Mouse (Mus musculus): ENCODE data around the gene Foxp1. TPM values are rescaled to one million over a fixed set of nuclear protein-coding genes. Genes with fewer than 3 reads are reported as not detected.

The Foxp1 gene
- polyA plus RNA-seq, 1 experiment from 2014 or later, result 45.3 TPM

DNA sequence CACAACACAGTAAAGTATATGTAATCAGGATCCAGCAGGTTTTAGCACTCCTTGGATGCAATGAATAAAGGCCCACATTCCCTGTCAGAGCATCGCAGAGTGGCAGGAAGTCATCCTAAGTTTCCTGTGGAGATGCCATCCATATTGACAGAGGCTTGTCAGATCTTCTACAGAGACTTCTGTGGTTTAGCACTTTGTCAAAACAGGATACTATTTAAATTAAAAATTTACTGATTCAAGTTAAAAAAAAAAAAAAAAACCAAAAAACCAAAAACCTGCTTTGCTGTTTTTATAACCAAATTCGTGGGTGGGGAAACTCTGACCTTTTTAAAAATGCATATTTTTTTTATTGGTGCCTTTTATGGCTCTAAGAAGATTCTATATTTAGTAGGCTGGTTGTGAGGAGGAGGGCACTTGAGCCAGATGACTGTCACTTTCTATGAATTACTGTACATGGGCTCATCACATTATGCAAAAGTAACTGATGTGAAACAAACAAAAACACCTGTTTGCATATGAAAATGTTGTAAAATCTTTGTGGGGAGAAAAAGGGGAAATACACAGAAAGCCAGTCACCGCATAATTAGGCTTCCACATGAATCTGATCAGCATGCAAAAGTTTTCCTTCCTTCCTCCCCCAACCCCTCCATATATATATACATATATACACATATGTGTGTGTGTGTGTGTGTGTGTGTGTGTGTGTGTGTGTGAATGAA is 472.1 kb downstream of the Foxp1 start:
- Histone ChIP-seq H3K27me3 (replicated peaks; ENCODE audit: control insufficient read depth, insufficient read depth, low read length) (no peaks in the 10 kb centered on the region), H3K9me3 (ENCODE audit: control insufficient read depth) (no peaks in the 10 kb centered on the region), H3K4me3 (ENCODE audit: low read depth, low read length) (no peak overlapping the region), H3K27ac (ENCODE audit: low read depth, low read length) (no peak overlapping the region), H3K4me2 (replicated peaks; ENCODE audit: low read depth) (no peak overlapping the region), H3K4me1 (replicated peaks; ENCODE audit: control insufficient read depth, insufficient read depth, low read length) (0 out of 2 replicates have a peak, but pooled peaks cover 2% of the 10 kb centered on the region), H3K36me3 (ENCODE audit: control insufficient read depth, insufficient read depth) (no peaks in the 10 kb centered on the region), H3K9ac (ENCODE audit: low read depth, low read length) (no peak overlapping the region)
- TF ChIP-seq CTCF (IDR thresholded peaks at IDR 0.05; ENCODE audit: low read depth), result no peak
- ATAC-seq, result no peak
- 83% methylated on average over 3 of the region's 3 CpGs for WGBS

DNA sequence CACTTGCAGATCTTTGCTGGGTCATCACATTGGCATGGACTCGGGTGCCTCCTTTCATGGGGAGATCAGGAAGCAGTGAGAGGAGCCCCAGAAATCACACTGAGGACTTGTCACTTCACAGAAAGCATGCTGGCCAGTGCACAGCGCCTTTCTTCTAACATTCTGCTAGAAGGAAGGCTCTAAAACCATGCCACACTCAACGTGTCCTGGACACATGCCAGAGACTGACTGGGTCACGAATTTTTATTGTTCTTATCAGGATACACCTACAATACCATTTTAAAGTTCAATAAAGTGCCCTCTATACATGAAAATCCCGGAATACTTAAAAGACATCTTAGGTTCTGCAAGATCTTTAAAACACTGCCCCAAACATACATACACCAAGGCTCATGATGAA is 475.2 kb downstream of the Foxp1 start:
- ATAC-seq, result peak; percentile 28; the same call in 1 of the 2 replicates
- 38% methylated on average over 5 of the region's 5 CpGs for WGBS
- no peak overlapping the region for H3K9ac ChIP-seq (ENCODE audit: low read depth, low read length)

DNA sequence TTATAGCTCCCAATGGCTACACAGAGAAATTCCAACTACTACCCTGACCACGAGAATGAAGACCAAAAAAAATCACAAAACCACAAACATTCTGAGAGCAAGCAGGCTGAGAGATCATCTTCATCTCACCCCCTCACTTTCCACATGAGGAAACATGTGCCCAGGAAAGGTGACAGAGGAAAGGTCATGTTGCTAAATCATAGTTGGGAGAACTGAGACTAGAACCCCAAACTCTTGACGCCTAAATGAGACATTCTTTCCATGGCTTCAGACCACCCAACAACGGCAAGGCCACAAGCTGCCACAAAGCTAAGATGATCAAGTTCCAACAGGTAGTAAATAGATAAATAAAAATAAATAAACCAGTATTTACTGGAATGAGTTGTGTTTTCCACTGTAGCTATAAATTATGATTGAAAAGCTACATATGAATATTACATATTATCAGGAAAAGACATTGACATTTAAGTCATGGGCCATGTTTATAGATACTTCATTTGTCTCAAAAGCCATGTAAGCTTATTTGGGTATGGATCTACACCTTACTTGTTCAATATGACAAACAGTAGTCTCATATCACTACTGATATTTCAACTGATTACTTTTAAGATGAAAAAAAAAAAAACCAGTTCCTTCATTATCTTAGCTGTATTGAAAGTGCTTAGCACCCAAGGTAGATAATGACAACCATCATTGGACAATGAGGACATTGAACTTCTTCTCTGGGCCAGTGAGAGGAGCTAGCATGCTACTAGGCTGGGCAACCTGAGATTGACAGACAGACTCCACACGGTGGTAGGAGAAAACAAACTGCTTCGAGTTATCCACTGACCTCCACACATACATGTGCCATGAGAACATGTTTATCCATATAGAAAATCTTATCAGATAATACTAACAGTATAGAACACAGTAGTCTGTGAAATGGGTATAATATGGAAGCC is 476.4 kb downstream of the Foxp1 start:
- Histone ChIP-seq H3K9me3 (ENCODE audit: control insufficient read depth) (no peaks in the 10 kb centered on the region), H3K4me1 (replicated peaks; ENCODE audit: control insufficient read depth, insufficient read depth, low read length) (0 out of 2 replicates have a peak, but pooled peaks cover 2% of the 10 kb centered on the region), H3K36me3 (ENCODE audit: control insufficient read depth, insufficient read depth) (no peaks in the 10 kb centered on the region), H3K27ac (ENCODE audit: low read depth, low read length) (no peak overlapping the region), H3K4me2 (replicated peaks; ENCODE audit: low read depth) (no peak overlapping the region), H3K9ac (ENCODE audit: low read depth, low read length) (no peak overlapping the region), H3K4me3 (ENCODE audit: low read depth, low read length) (no peak overlapping the region), H3K27me3 (replicated peaks; ENCODE audit: control insufficient read depth, insufficient read depth, low read length) (no peaks in the 10 kb centered on the region)
- WGBS, result 81% methylated on average over 5 of the region's 5 CpGs
- ATAC-seq, result no peak
- TF ChIP-seq CTCF (IDR thresholded peaks at IDR 0.05; ENCODE audit: low read depth), result peak; percentile 49

More for the DNA sequence above, 475.2 kb downstream of the Foxp1 start:
- peak overlapping the region; percentile 27 for H3K4me2 ChIP-seq (replicated peaks; ENCODE audit: low read depth)
- H3K4me1 ChIP-seq (replicated peaks; ENCODE audit: control insufficient read depth, insufficient read depth, low read length), result 0 out of 2 replicates have a peak, but pooled peaks cover 2% of the 10 kb centered on the region
- H3K36me3 ChIP-seq (ENCODE audit: control insufficient read depth, insufficient read depth), result no peaks in the 10 kb centered on the region
- H3K27ac ChIP-seq (ENCODE audit: low read depth, low read length), result no peak overlapping the region
- H3K27me3 ChIP-seq (replicated peaks; ENCODE audit: control insufficient read depth, insufficient read depth, low read length), result no peaks in the 10 kb centered on the region
- no peaks in the 10 kb centered on the region for H3K9me3 ChIP-seq (ENCODE audit: control insufficient read depth)
- no peak for TF ChIP-seq CTCF (IDR thresholded peaks at IDR 0.05; ENCODE audit: low read depth)
- no peak overlapping the region for H3K4me3 ChIP-seq (ENCODE audit: low read depth, low read length)

DNA sequence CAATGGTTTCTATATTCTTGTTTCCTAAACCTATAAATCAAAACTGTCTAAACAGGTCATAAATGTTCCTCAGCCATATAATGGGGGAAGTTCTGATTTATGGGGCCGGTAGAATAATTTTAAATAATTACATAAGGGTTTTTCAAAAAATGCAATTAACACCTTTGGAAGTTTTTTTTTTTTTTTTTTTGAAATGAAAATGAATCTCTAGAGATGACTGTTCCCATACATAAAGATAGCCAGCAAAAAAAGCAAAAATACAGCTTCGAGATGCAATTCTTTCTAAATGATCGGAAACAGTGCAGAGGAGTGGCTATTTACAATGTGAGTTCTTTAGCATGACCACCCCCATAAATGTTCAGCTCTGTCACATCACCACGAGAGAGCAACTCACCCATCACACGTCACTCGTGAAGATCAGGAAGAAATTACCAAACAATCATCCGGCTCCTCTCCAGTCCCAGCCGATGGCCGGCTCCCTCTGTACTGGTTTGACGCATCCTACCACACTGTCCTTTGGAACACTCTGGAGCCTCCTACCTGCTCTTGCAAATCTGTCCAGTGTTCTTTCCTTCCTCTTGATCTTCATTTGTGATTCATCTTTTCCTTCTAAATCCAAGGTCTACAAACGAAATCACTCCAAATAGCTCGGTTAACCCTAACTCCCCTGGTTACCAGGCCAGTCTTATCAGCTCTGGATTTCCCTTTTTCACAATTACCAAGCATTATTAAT is 478.4 kb downstream of the Foxp1 start:
- no peak for TF ChIP-seq CTCF (IDR thresholded peaks at IDR 0.05; ENCODE audit: low read depth)
- Histone ChIP-seq H3K4me2 (replicated peaks; ENCODE audit: low read depth) (no peak overlapping the region), H3K9me3 (ENCODE audit: control insufficient read depth) (no peaks in the 10 kb centered on the region), H3K27me3 (replicated peaks; ENCODE audit: control insufficient read depth, insufficient read depth, low read length) (no peaks in the 10 kb centered on the region), H3K27ac (ENCODE audit: low read depth, low read length) (no peak overlapping the region), H3K9ac (ENCODE audit: low read depth, low read length) (no peak overlapping the region), H3K4me1 (replicated peaks; ENCODE audit: control insufficient read depth, insufficient read depth, low read length) (0 out of 2 replicates have a peak, but pooled peaks cover 2% of the 10 kb centered on the region), H3K36me3 (ENCODE audit: control insufficient read depth, insufficient read depth) (no peaks in the 10 kb centered on the region), H3K4me3 (ENCODE audit: low read depth, low read length) (no peak overlapping the region)
- WGBS, result 71% methylated on average over 12 of the region's 12 CpGs
- ATAC-seq, result no peak

DNA sequence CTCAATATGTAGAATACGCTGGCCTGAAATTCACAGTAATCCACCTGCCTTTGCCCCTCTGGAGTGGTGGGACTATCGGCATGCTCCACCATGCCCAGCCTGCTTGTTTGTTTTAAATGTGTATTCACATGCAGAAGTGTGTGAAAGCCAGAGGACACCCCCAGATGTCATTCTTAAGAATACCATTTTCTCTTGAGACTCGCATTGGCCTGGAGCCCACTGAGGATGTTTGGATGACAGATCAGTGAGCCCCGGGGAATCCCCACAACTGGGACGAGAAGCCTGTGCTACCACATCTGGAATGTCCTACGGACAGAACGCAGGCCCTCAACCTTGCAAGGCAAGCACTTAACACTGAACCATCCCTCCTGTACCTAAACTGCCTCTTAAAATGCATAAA is 479.3 kb downstream of the Foxp1 start:
- no peak for TF ChIP-seq CTCF (IDR thresholded peaks at IDR 0.05; ENCODE audit: low read depth)

More for the DNA sequence above, 479.3 kb downstream of the Foxp1 start:
- WGBS, result 61% methylated on average over 7 of the region's 7 CpGs
- Histone ChIP-seq H3K9me3 (ENCODE audit: control insufficient read depth) (no peaks in the 10 kb centered on the region), H3K4me1 (replicated peaks; ENCODE audit: control insufficient read depth, insufficient read depth, low read length) (0 out of 2 replicates have a peak, but pooled peaks cover 2% of the 10 kb centered on the region), H3K9ac (ENCODE audit: low read depth, low read length) (no peak overlapping the region), H3K27ac (ENCODE audit: low read depth, low read length) (no peak overlapping the region), H3K36me3 (ENCODE audit: control insufficient read depth, insufficient read depth) (no peaks in the 10 kb centered on the region), H3K27me3 (replicated peaks; ENCODE audit: control insufficient read depth, insufficient read depth, low read length) (no peaks in the 10 kb centered on the region), H3K4me2 (replicated peaks; ENCODE audit: low read depth) (no peak overlapping the region), H3K4me3 (ENCODE audit: low read depth, low read length) (no peak overlapping the region)
- ATAC-seq, result no peak

Measured in intestine, postnatal 0 days (tissue).